Mouse (Mus musculus) liver, embryonic 14.5 days (tissue): Measurements from ENCODE around the gene Angel1.

Source experiments
- CTCF ChIP-seq: IDR thresholded peaks from 2 replicates; pipeline ENCODE4 v1.5.1; 2016; ENCODE audit warnings: antibody characterized with exemption, low read depth, control low read depth
- EP300 ChIP-seq: IDR thresholded peaks from 2 replicates; pipeline ENCODE4 v1.6.1; 2016; ENCODE audit warnings: antibody characterized with exemption, low read depth

DNA sequence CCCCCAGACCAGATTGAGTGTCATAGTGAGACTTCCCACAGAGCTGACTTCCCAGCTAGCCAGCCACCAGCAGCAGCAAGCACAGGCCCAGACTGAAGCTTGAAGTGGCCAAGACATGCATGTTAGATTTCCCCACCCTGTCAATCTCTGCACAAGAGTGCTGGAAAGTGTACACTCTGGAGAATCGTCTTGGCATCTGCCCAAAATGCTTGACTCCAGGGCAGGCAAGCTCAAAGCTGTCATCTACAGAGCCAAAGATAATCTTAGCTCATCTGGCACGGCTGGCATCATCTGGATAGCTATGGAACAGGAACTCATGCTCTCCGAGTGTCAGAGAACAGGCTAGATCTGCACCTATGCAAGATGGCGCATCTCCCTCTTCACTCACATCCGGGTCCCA, 4.8 kb downstream of the Angel1 start:
- TF ChIP-seq CTCF (no peak), EP300 (no peak)
